Mouse (Mus musculus) bone marrow, adult 2 months (tissue): ENCODE data around the gene Prox1. TPM values are rescaled to one million over a fixed set of nuclear protein-coding genes. Genes with fewer than 3 reads are reported as not detected.

Experiments used
- H3K27ac ChIP-seq: fragments of 200-500 bp; 2 replicates; pipeline ENCODE4 v1.5.1; 2012; ENCODE audit warnings: low read depth, mild to moderate bottlenecking, control low read depth, inconsistent platforms, low read length; ENCODE audit not compliant: control insufficient read depth, poor library complexity, insufficient read depth
- H3K4me1 ChIP-seq: fragments of 200-500 bp; 2 replicates; pipeline ENCODE4 v1.6.1; 2011; ENCODE audit warnings: low read length; ENCODE audit not compliant: control insufficient read depth, insufficient read depth
- H3K4me3 ChIP-seq: fragments of 200-500 bp; replicated peaks from 2 replicates; pipeline ENCODE3; 2011; ENCODE audit warnings: mild to moderate bottlenecking, low read depth, low read length, control low read depth; ENCODE audit not compliant: control insufficient read depth
- CTCF ChIP-seq: fragments of 200-500 bp; IDR thresholded peaks from 2 replicates; pipeline ENCODE4 v1.5.1; 2011; ENCODE audit warnings: low read length, control low read depth; ENCODE audit not compliant: control insufficient read depth, insufficient read depth
- POLR2A ChIP-seq: fragments of 200-500 bp; IDR thresholded peaks from 2 replicates; pipeline ENCODE4 v1.6.1; 2011; ENCODE audit warnings: low read depth, mild to moderate bottlenecking, control low read depth, low read length, borderline replicate concordance; ENCODE audit not compliant: control insufficient read depth
- WGBS: fragments of 180-500 bp; shearing (Covaris S2); methylation state at CpG from one replicate; pipeline ENCODE4 v1.1.7; 2018; 5-methylcytosine and 5-hydroxymethylcytosine counted together
- polyA plus RNA-seq: library from polyadenylated mRNA; stranded (reverse); fragments of >200 nt; gene quantifications from 2 replicates; pipeline ENCODE4 v1.2.4, GENCODE M21; 2011; ENCODE audit warnings: low replicate concordance; ENCODE audit not compliant: missing spikeins, insufficient read depth, insufficient read length

Gene Prox1
- polyA plus RNA-seq, 1 experiment = not detected

- TF ChIP-seq POLR2A = no peak
- TF ChIP-seq CTCF = no peak
- 69% methylated on average over 6 of the region's 6 CpGs for WGBS
- no peak overlapping the region for H3K27ac ChIP-seq
Measured at GRCm38 (mm10) chr1:190180861-190181260, 10.3 kb upstream of the Prox1 start.

GRCm38 (mm10) chr1:190176961-190177360 is 6.4 kb upstream of the Prox1 start:
- no peaks in the 10 kb centered on the region for H3K4me1 ChIP-seq
- H3K4me3 ChIP-seq = no peak overlapping the region
- H3K27ac ChIP-seq = no peak overlapping the region
- 37% methylated on average over 3 of the region's 3 CpGs for WGBS
- no peak for TF ChIP-seq CTCF
- no peak for TF ChIP-seq POLR2A

More at GRCm38 (mm10) chr1:190180861-190181260, 10.3 kb upstream of the Prox1 start:
- Histone ChIP-seq H3K4me1 (no peaks in the 10 kb centered on the region), H3K4me3 (no peak overlapping the region)

DNA sequence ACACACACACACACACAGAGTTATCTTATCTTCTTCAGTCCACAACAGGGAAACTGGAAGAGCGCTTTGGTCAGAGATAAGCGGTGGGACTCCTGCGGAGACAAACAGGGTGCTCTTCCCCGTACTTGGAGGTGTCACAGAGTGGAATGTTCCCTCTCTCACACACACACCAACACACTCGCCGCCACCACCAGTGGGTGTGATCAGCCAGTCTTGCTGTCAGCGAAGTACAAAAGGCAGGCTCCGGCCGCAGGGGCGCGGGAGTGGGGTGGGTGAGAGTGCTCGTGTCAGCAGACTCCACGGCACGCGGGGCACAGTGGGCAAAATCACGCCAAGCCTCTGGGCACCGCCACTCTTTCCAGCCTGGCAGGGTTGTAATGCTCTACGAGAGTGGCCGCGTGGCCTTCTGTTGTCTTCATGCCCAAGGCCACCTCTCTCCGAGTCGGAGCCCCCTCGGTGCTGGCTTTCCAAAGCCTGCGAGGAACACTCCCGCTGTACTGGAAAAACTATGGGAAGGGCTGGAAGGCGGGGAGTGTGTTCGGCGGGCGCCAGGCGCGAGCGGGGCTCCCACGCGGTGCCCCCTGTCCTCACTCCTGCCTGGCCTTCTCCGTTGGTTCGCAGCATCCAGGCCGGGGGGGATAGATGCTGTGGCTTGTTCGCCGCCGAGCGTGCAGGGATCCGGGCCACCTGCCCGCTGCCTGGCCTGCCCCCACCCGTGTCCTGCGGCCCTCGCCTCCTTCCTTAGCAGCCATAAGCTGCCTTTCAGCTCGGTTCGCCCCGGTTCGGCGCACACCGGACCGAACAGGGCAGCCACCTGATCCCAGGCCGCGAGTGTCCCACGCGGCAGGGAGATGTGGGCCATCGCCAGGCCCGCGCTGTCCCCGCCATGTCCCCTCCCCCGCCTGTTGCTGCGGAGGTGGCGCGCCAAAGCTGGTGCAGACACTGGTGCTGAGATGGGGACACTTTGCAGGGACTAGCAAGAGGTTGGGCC is 4.5 kb upstream of the Prox1 start:
- Histone ChIP-seq H3K4me3 (no peak overlapping the region), H3K4me1 (no peaks in the 10 kb centered on the region), H3K27ac (no peak overlapping the region)

DNA sequence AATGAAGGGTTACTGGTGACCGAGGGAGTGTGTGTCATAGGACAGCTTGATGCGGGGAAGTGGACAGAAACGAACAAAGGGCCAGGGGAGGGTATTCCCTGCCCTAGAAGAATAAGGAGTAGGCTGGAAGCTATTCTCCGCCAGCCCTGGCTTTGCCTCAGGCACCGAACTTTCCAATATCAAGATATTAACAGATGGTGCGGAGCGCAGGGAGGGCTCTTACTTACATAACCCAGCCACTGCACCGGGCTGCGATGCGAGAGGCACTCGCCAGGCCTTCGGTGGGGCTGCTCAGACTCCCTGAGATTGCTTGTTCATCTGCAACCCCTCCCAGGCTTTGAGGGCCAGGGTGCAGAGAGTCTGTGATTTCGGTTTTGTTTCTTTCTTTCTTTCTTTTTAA is 3.7 kb upstream of the Prox1 start:
- no peak overlapping the region for H3K4me3 ChIP-seq
- no peaks in the 10 kb centered on the region for H3K4me1 ChIP-seq
- 4% methylated on average over 13 of the region's 13 CpGs for WGBS
- TF ChIP-seq CTCF (no peak), POLR2A (no peak)
- no peak overlapping the region for H3K27ac ChIP-seq

More for the DNA sequence above, 4.5 kb upstream of the Prox1 start:
- 5% methylated on average over 65 of the region's 65 CpGs for WGBS
- no peak for TF ChIP-seq POLR2A
- no peak for TF ChIP-seq CTCF

DNA sequence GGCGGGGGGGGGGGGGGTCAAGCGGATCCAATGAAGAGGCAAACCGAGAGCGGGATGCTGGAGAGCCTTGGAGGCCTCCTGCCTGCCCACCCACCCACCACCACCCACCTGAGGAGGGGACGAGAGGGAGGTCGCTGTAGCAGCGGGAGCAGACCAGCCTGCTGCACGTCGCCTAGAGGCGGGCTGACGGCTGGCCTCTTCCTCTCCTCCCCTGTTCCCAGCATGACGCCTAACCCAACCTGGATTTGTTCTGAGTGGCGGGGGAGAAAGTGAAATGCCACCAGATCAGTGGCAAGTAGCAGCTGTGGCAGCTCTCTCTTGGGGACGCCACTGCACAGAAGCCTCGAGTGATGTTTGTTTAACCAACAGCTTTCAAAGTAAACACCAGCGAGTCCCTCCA is 3.1 kb upstream of the Prox1 start:
- Histone ChIP-seq H3K4me1 (no peaks in the 10 kb centered on the region), H3K4me3 (no peak overlapping the region), H3K27ac (no peak overlapping the region)
- TF ChIP-seq CTCF (no peak), POLR2A (no peak)
- WGBS = 7% methylated on average over 13 of the region's 16 CpGs

- no peak for TF ChIP-seq POLR2A
- TF ChIP-seq CTCF = no peak
- 3% methylated on average over 24 of the region's 24 CpGs for WGBS
- Histone ChIP-seq H3K4me1 (no peaks in the 10 kb centered on the region), H3K27ac (no peak overlapping the region), H3K4me3 (no peak overlapping the region)
Measured at GRCm38 (mm10) chr1:190172979-190173461, 2.5 kb upstream of the Prox1 start.

- 8% methylated on average over 32 of the region's 32 CpGs for WGBS
- no peak overlapping the region for H3K4me3 ChIP-seq
- TF ChIP-seq POLR2A (no peak), CTCF (no peak)
- H3K27ac ChIP-seq = no peak overlapping the region
- H3K4me1 ChIP-seq = no peaks in the 10 kb centered on the region
Measured at GRCm38 (mm10) chr1:190172311-190172978, 1.9 kb upstream of the Prox1 start.

DNA sequence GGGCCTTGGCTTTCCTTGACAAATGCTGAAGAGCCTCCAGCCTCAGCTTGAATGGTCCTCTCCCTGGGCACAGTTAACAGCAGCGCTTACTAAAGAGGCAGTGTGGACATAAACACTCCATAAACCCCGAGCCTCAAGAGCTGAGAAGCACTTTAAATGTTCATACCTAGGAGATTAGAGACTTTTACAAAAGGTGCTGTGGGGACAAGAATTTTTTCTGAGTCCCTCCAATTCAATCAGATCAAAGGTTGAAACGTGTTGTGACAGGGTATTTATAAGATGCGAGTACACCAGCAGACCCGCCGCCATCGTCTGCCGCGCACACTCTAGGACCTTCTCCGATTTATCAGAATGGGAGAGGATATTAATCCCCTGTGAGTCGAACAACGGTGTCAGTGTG is 1.2 kb upstream of the Prox1 start:
- TF ChIP-seq CTCF = no peak
- no peak for TF ChIP-seq POLR2A
- Histone ChIP-seq H3K4me3 (no peak overlapping the region), H3K4me1 (no peaks in the 10 kb centered on the region), H3K27ac (no peak overlapping the region)
- 8% methylated on average over 12 of the region's 12 CpGs for WGBS
